In the genomic region with DNA sequence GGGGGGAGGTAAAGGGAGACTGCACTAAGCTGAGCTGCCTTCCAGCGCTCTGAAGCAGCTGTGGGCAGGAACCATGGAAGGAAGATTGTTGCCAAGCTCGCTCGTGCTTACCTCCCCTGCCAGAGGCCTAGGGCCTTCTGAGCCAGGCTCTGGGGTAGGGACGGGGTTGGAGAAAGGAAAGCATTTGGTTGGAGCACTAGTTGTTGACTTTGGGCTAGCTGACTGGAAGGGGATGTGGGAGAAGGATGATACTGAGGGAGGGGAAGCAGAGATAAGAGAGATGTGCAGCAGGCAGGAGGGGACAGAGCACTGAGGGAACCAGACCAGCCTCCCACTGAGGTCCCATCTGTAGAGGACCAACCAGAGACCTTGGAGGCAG, we compare ENCODE assay signal across 9 mouse cellular contexts. TPM values are rescaled to one million over a fixed set of nuclear protein-coding genes. Genes with fewer than 3 reads are reported as not detected.
DNase-seq lines count a peak whose midpoint lies in the region; ATAC-seq and TF ChIP-seq lines count a peak whose summit lies in the region.
"Had no signal": no experiment of that assay in that cellular context is flagged by ENCODE, and none has a peak within 500 bp of the region (broad histone marks: within the 10 kb centered on the region; RNA-seq: fewer than 3 reads in every experiment).

No protein-coding gene starts in this region.

- TF ChIP-seq CTCF in gastrocnemius, adult 2 months (IDR thresholded peaks at IDR 0.05), result no peak

- no peaks in the 10 kb centered on the region for H3K36me3 ChIP-seq in kidney, embryonic 15.5 days
- H3K36me3 ChIP-seq in hindbrain, embryonic 15.5 days, result no peaks in the 10 kb centered on the region
- no peaks in the 10 kb centered on the region for H3K36me3 ChIP-seq in midbrain, embryonic 14.5 days (ENCODE audit: control insufficient read depth, insufficient read depth, low read length)

- H3K4me2 ChIP-seq in kidney, embryonic 15.5 days, result peak overlapping the region; percentile 50
- no peak overlapping the region for H3K4me2 ChIP-seq in hindbrain, embryonic 15.5 days
- no peak overlapping the region for H3K4me2 ChIP-seq in midbrain, embryonic 14.5 days (ENCODE audit: low read length)

- H3K4me3 ChIP-seq in kidney, embryonic 15.5 days (replicated peaks), result peak overlapping the region; percentile 9; the same call in 1 of the 2 replicates
- peak overlapping the region; percentile 46 for H3K4me3 ChIP-seq in gastrocnemius, adult 2 months
- H3K4me3 ChIP-seq in hindbrain, embryonic 15.5 days, result no peak overlapping the region
- no peak overlapping the region for H3K4me3 ChIP-seq in midbrain, embryonic 14.5 days (replicated peaks; ENCODE audit: low read depth, low read length)
- H3K4me3 ChIP-seq: erythroblast, embryonic 14.5 days had no signal

- ATAC-seq in kidney, embryonic 15.5 days (replicated peaks; ENCODE audit: low FRiP score), result peak; percentile 48
- ATAC-seq in hindbrain, embryonic 15.5 days (ENCODE audit: low FRiP score, low read depth), result peak; percentile 76
- 0 out of 2 replicates have a peak, but pooled peaks have one; percentile 41 for ATAC-seq in midbrain, embryonic 14.5 days (ENCODE audit: low FRiP score, low TSS enrichment)

- peaks cover 75% of the 10 kb centered on the region for H3K4me1 ChIP-seq in kidney, embryonic 15.5 days
- H3K4me1 ChIP-seq in hindbrain, embryonic 15.5 days (replicated peaks), result peaks cover 22% of the 10 kb centered on the region
- peaks cover 14% of the 10 kb centered on the region for H3K4me1 ChIP-seq in midbrain, embryonic 14.5 days (ENCODE audit: control insufficient read depth, insufficient read depth, low read length)

- H3K9me3 ChIP-seq in kidney, embryonic 15.5 days (replicated peaks), result no peaks in the 10 kb centered on the region
- H3K9me3 ChIP-seq in hindbrain, embryonic 15.5 days, result no peaks in the 10 kb centered on the region
- no peaks in the 10 kb centered on the region for H3K9me3 ChIP-seq in midbrain, embryonic 14.5 days (ENCODE audit: control insufficient read depth, low read length)

- peak overlapping the region; percentile 93 for H3K27ac ChIP-seq in kidney, embryonic 15.5 days
- peak overlapping the region; percentile 80 for H3K27ac ChIP-seq in gastrocnemius, adult 2 months
- peak overlapping the region; percentile 84 for H3K27ac ChIP-seq in hindbrain, embryonic 15.5 days (replicated peaks)
- H3K27ac ChIP-seq in midbrain, embryonic 14.5 days (replicated peaks; ENCODE audit: low read depth, low read length), result peak overlapping the region; percentile 33; the same call in 1 of the 2 replicates

- intact Hi-C loops in gastrocnemius, adult 2 months (cut with DNase I), result loop anchor here (2.0 kb wide), 1 partner anchor 31 kb away; no protein-coding TSS in a partner anchor

- H3K9ac ChIP-seq in kidney, embryonic 15.5 days, result no peak overlapping the region
- no peak overlapping the region for H3K9ac ChIP-seq in hindbrain, embryonic 15.5 days
- no peak overlapping the region for H3K9ac ChIP-seq in midbrain, embryonic 14.5 days (replicated peaks; ENCODE audit: low read length)

- 25% methylated on average over 4 of the region's 4 CpGs for WGBS in kidney, embryonic 15.5 days
- 31% methylated on average over 4 of the region's 4 CpGs for WGBS in hindbrain, embryonic 15.5 days
- WGBS in midbrain, embryonic 14.5 days, result 28% methylated on average over 4 of the region's 4 CpGs

- DNase-seq in kidney, adult 11 months, result no peak
- DNase-seq in gastrocnemius, adult 2 months, result peak; percentile 53
- peak; percentile 49 for DNase-seq in midbrain, embryonic 14.5 days
- DNase-seq in embryo, embryonic 9.5 days (ENCODE audit: extremely low spot score), result no peak
- DNase-seq in layer of hippocampus, postnatal 14 days (ENCODE audit: low spot score in 2 of 2), result no peak
- DNase-seq in layer of hippocampus, adult 11-12 months (ENCODE audit: low spot score), result no peak

- H3K27me3 ChIP-seq in kidney, embryonic 15.5 days, result no peaks in the 10 kb centered on the region
- no peaks in the 10 kb centered on the region for H3K27me3 ChIP-seq in hindbrain, embryonic 15.5 days
- H3K27me3 ChIP-seq in midbrain, embryonic 14.5 days (ENCODE audit: control insufficient read depth, insufficient read depth, low read length), result no peaks in the 10 kb centered on the region

RNA-seq across cellular contexts. Expression of a gene that starts 31.9 kb away (rescaled TPM):
- 7.7 and 8.0 TPM in 2 replicates for polyA plus RNA-seq in kidney, embryonic 15.5 days (2015; fragmentation: Nextera tagmentation; extraction: Ambion mirVana)
- total RNA-seq in gastrocnemius, adult 2 months (2021), result 10 to 100 TPM in 1 of 2 experiments, 1 to 10 TPM in 1; 5.4 to 14.2 TPM
- 1.7 and 2.0 TPM in 2 replicates for polyA plus RNA-seq in hindbrain, embryonic 15.5 days (2015; fragmentation: Nextera tagmentation; extraction: Ambion mirVana)
- polyA plus RNA-seq in midbrain, embryonic 14.5 days (2014; fragmentation: Nextera tagmentation; extraction: Ambion mirVana), result 1.3 and 1.4 TPM in 2 replicates
- 10 to 100 TPM in 1 of 2 experiments, 1 to 10 TPM in 1; 7.5 to 10.3 TPM for total RNA-seq in layer of hippocampus, postnatal 14 days (2021)
- polyA plus RNA-seq: erythroblast, embryonic 14.5 days had no signal

RNA-seq across cellular contexts. Expression of a gene that starts 39.1 kb away (rescaled TPM):
- polyA plus RNA-seq in kidney, embryonic 15.5 days (2015; fragmentation: Nextera tagmentation; extraction: Ambion mirVana), result not detected in 2 replicates
- not detected for total RNA-seq in gastrocnemius, adult 2 months (2021)
- 0.49 TPM in 1 of 2 replicates, not detected in the other for polyA plus RNA-seq in hindbrain, embryonic 15.5 days (2015; fragmentation: Nextera tagmentation; extraction: Ambion mirVana)
- 0.22 TPM in 1 of 2 replicates, not detected in the other for polyA plus RNA-seq in midbrain, embryonic 14.5 days (2014; fragmentation: Nextera tagmentation; extraction: Ambion mirVana)
- not detected for total RNA-seq in layer of hippocampus, postnatal 14 days (2021)
- polyA plus RNA-seq: erythroblast, embryonic 14.5 days had no signal

Comparison
In these comparisons a context has a peak if more than half of its experiments do, and no peak if none do; other contexts are left out.
1. H3K27ac ChIP-seq: peak in every context shown above with its lines; median percentile 93 in kidney, embryonic 15.5 days; 84 in hindbrain, embryonic 15.5 days; 80 in gastrocnemius, adult 2 months; 33 in midbrain, embryonic 14.5 days.
2. H3K4me3 ChIP-seq: peak in kidney, embryonic 15.5 days (single experiment) and gastrocnemius, adult 2 months (single experiment); none in hindbrain, embryonic 15.5 days (single experiment) and midbrain, embryonic 14.5 days (single experiment).
3. DNase-seq: peak in gastrocnemius, adult 2 months (single experiment) and midbrain, embryonic 14.5 days (single experiment); none in kidney, adult 11 months (single experiment), embryo, embryonic 9.5 days (single experiment), layer of hippocampus, postnatal 14 days (0 of 2) and layer of hippocampus, adult 11-12 months (single experiment).
4. Peak in every context shown above with its lines, with median percentiles within 50 percentile points of each other: ATAC-seq.